Mouse (Mus musculus) lung, postnatal 0 days (tissue): ENCODE results near the gene BC028528.
A peak's percentile ranks its signal among the peaks of the same experiment; 100 is the strongest.

Source experiments
- CTCF ChIP-seq: IDR thresholded peaks from 2 replicates; pipeline ENCODE4 v1.5.1; 2016; ENCODE audit warnings: antibody characterized with exemption, mild to moderate bottlenecking
- EP300 ChIP-seq: IDR thresholded peaks from 2 replicates; pipeline ENCODE4 v1.6.1; 2016; ENCODE audit warnings: antibody characterized with exemption, mild to moderate bottlenecking, control low read depth

GRCm38 (mm10) chr3:95882816-95883425, 8.9 kb downstream of the BC028528 start:
- peak; percentile 72 for TF ChIP-seq CTCF
- peak; percentile 48; the same call in 1 of the 2 replicates for TF ChIP-seq EP300
